22 mouse cellular contexts compared by ENCODE assay signal in genomic region chr1:173610291-173610690, GRCm38 (mm10). TPM values are rescaled to one million over a fixed set of nuclear protein-coding genes. Genes with fewer than 3 reads are reported as not detected.
"Had no signal": no experiment of that assay in that cellular context is flagged by ENCODE, and none has a peak within 500 bp of the region (broad histone marks: within the 10 kb centered on the region; RNA-seq: fewer than 3 reads in every experiment).

No protein-coding gene starts in this region.

RNA-seq across cellular contexts. Expression of gene Ifi213, which starts 11.2 kb away (rescaled TPM):
- total RNA-seq: left cerebral cortex, postnatal 10 days; left cerebral cortex, postnatal 14 days; left cerebral cortex, postnatal 25 days; left cerebral cortex, postnatal 36 days had no signal
- polyA plus RNA-seq: limb, embryonic 10.5 days; limb, embryonic 11.5 days; limb, embryonic 12.5 days; limb, embryonic 13.5 days; liver, embryonic 11.5 days; liver, embryonic 12.5 days; liver, embryonic 13.5 days; lung, embryonic 14.5 days; lung, embryonic 16.5 days; midbrain, embryonic 10.5 days; midbrain, embryonic 11.5 days; midbrain, embryonic 12.5 days; midbrain, embryonic 16.5 days; myocyte; neural tube, embryonic 11.5 days; neural tube, embryonic 12.5 days; neural tube, embryonic 13.5 days had no signal

RNA-seq across cellular contexts. Expression of gene Ifi209, which starts 20.4 kb away (rescaled TPM):
- total RNA-seq: left cerebral cortex, postnatal 10 days; left cerebral cortex, postnatal 14 days; left cerebral cortex, postnatal 25 days; left cerebral cortex, postnatal 36 days had no signal
- polyA plus RNA-seq: limb, embryonic 12.5 days; midbrain, embryonic 10.5 days; midbrain, embryonic 11.5 days; midbrain, embryonic 13.5 days; neural tube, embryonic 11.5 days; neural tube, embryonic 12.5 days had no signal
